In genomic region chr12:118094946-118095345, GRCm38 (mm10) we compare ENCODE assay signal across 23 mouse cellular contexts.
DNase-seq lines count a peak whose midpoint lies in the region; ATAC-seq and TF ChIP-seq lines count a peak whose summit lies in the region.
"Had no signal": no experiment of that assay in that cellular context is flagged by ENCODE, and none has a peak within 500 bp of the region (broad histone marks: within the 10 kb centered on the region; RNA-seq: fewer than 3 reads in every experiment).

No protein-coding gene starts in this region.

- no peak for TF ChIP-seq POLR2A in limb, embryonic 14.5 days (IDR thresholded peaks at IDR 0.05; ENCODE audit: borderline replicate concordance, extremely low read depth, insufficient read depth, insufficient read length)

- ATAC-seq in limb, embryonic 14.5 days (ENCODE audit: low FRiP score, low read depth), result peak; percentile 53; the same call in 1 of the 2 replicates
- ATAC-seq: forebrain, embryonic 14.5 days; forebrain, embryonic 16.5 days had no signal

- no peaks in the 10 kb centered on the region for H3K9me3 ChIP-seq in limb, embryonic 14.5 days (ENCODE audit: control insufficient read depth, low read length)
- no peaks in the 10 kb centered on the region for H3K9me3 ChIP-seq in limb, embryonic 10.5 days (replicated peaks)
- H3K9me3 ChIP-seq: embryonic facial prominence, embryonic 13.5 days; embryonic facial prominence, embryonic 15.5 days; forebrain, embryonic 10.5 days; forebrain, embryonic 12.5 days; G1E had no signal

- no peak overlapping the region for H3K4me2 ChIP-seq in limb, embryonic 14.5 days (replicated peaks; ENCODE audit: low read depth, low read length, severe bottlenecking)
- H3K4me2 ChIP-seq: embryonic facial prominence, embryonic 13.5 days; embryonic facial prominence, embryonic 15.5 days; forebrain, embryonic 12.5 days had no signal

- H3K9ac ChIP-seq in limb, embryonic 14.5 days (ENCODE audit: low read depth, low read length, severe bottlenecking), result no peak overlapping the region
- H3K9ac ChIP-seq: embryonic facial prominence, embryonic 13.5 days; embryonic facial prominence, embryonic 15.5 days; forebrain, embryonic 12.5 days had no signal

- H3K4me3 ChIP-seq in limb, embryonic 14.5 days (replicated peaks; ENCODE audit: low read length), result no peak overlapping the region
- no peak overlapping the region for H3K4me3 ChIP-seq in limb, embryonic 10.5 days
- H3K4me3 ChIP-seq: embryonic facial prominence, embryonic 13.5 days; embryonic facial prominence, embryonic 15.5 days; erythroblast, embryonic 14.5 days; forebrain, embryonic 10.5 days; forebrain, embryonic 12.5 days had no signal

- no peaks in the 10 kb centered on the region for H3K27me3 ChIP-seq in limb, embryonic 14.5 days (ENCODE audit: control insufficient read depth, insufficient read depth, low read length)
- H3K27me3 ChIP-seq in limb, embryonic 10.5 days (ENCODE audit: low read depth, poor library complexity, severe bottlenecking), result no peaks in the 10 kb centered on the region
- H3K27me3 ChIP-seq: embryonic facial prominence, embryonic 13.5 days; embryonic facial prominence, embryonic 15.5 days; forebrain, embryonic 12.5 days had no signal

- no peaks in the 10 kb centered on the region for H3K36me3 ChIP-seq in limb, embryonic 14.5 days (ENCODE audit: control insufficient read depth, insufficient read depth, low read length)
- H3K36me3 ChIP-seq in limb, embryonic 10.5 days, result no peaks in the 10 kb centered on the region
- H3K36me3 ChIP-seq: embryonic facial prominence, embryonic 13.5 days; embryonic facial prominence, embryonic 15.5 days; forebrain, embryonic 10.5 days; forebrain, embryonic 12.5 days; G1E had no signal

- DNase-seq in limb, embryonic 14.5 days (ENCODE audit: low spot score), result no peak
- no peak for DNase-seq in limb, embryonic 10.5 days (ENCODE audit: low spot score)
- DNase-seq in 3134 (ENCODE audit: extremely low read depth, insufficient read length, low spot score), result peak; percentile 1
- DNase-seq in Muller cell, postnatal 12 days (ENCODE audit: inconsistent ontology term), result peak; percentile 16
- no peak for DNase-seq in adrenal gland, adult (ENCODE audit: inconsistent age in 2 of 2, low spot score in 1 of 2)
- DNase-seq: adrenal gland, adult 2 months; adrenal gland, postnatal 10 days; adrenal gland, postnatal 25 days; cerebellum, adult 11 months; cerebellum, adult 18-20 months; cerebellum, adult 8-10 months; cerebellum, adult 9-11 months; cerebellum, postnatal 14 days; cerebellum, postnatal 36 days; embryo, embryonic 11 days had no signal

- WGBS in limb, embryonic 14.5 days, result 77% methylated on average over 4 of the region's 4 CpGs
- WGBS in limb, embryonic 10.5 days, result 86% methylated on average over 4 of the region's 4 CpGs

- no peak overlapping the region for H3K27ac ChIP-seq in limb, embryonic 14.5 days (replicated peaks; ENCODE audit: low read depth, low read length)
- no peak overlapping the region for H3K27ac ChIP-seq in limb, embryonic 10.5 days
- H3K27ac ChIP-seq: embryonic facial prominence, embryonic 13.5 days; embryonic facial prominence, embryonic 15.5 days; forebrain, embryonic 10.5 days; forebrain, embryonic 12.5 days had no signal

- no peaks in the 10 kb centered on the region for H3K4me1 ChIP-seq in limb, embryonic 14.5 days (ENCODE audit: control insufficient read depth, insufficient read depth, low read length)
- H3K4me1 ChIP-seq in limb, embryonic 10.5 days, result no peaks in the 10 kb centered on the region
- H3K4me1 ChIP-seq: embryonic facial prominence, embryonic 13.5 days; embryonic facial prominence, embryonic 15.5 days; forebrain, embryonic 10.5 days; forebrain, embryonic 12.5 days had no signal

Comparison
In these comparisons a context has a peak if more than half of its experiments do, and no peak if none do; other contexts are left out.
1. DNase-seq: peak in 3134 (single experiment) and Muller cell, postnatal 12 days (single experiment); none in limb, embryonic 14.5 days (single experiment), limb, embryonic 10.5 days (single experiment) and adrenal gland, adult (0 of 2).